Mouse (Mus musculus) E14TG2a.4 (cell line): ENCODE data around the gene Arhgap33.

ENCODE experiments used
- H3K27me3 ChIP-seq: 2 replicates; pipeline ENCODE4 v1.6.1; 2014; ENCODE audit warnings: low read length, control low read depth; ENCODE audit not compliant: insufficient read depth
- H3K36me3 ChIP-seq: 2 replicates; pipeline ENCODE4 v1.6.1; 2014; ENCODE audit warnings: low read length, control low read depth; ENCODE audit not compliant: insufficient read depth
- H3K4me1 ChIP-seq: replicated peaks from 2 replicates; pipeline ENCODE4 v1.6.1; 2014; ENCODE audit warnings: low read depth, low read length, control low read depth
- H3K4me3 ChIP-seq: replicated peaks from 2 replicates; pipeline ENCODE4 v1.5.1; 2014; ENCODE audit warnings: mild to moderate bottlenecking, low read length
- H3K9me3 ChIP-seq: 2 replicates; pipeline ENCODE4 v1.6.1; 2014; ENCODE audit warnings: low read length, control low read depth
- CTCF ChIP-seq: conservative IDR thresholded peaks from 2 replicates; pipeline ENCODE4 v1.5.1; 2014; ENCODE audit warnings: low read length
- NANOG ChIP-seq: IDR thresholded peaks from 2 replicates; pipeline ENCODE4 v1.6.1; 2014; ENCODE audit warnings: borderline replicate concordance, low read length, mixed read lengths
- POU5F1 ChIP-seq: IDR thresholded peaks from 2 replicates; pipeline ENCODE4 v1.6.1; 2014; ENCODE audit warnings: low read length, borderline replicate concordance

The Arhgap33 gene

DNA sequence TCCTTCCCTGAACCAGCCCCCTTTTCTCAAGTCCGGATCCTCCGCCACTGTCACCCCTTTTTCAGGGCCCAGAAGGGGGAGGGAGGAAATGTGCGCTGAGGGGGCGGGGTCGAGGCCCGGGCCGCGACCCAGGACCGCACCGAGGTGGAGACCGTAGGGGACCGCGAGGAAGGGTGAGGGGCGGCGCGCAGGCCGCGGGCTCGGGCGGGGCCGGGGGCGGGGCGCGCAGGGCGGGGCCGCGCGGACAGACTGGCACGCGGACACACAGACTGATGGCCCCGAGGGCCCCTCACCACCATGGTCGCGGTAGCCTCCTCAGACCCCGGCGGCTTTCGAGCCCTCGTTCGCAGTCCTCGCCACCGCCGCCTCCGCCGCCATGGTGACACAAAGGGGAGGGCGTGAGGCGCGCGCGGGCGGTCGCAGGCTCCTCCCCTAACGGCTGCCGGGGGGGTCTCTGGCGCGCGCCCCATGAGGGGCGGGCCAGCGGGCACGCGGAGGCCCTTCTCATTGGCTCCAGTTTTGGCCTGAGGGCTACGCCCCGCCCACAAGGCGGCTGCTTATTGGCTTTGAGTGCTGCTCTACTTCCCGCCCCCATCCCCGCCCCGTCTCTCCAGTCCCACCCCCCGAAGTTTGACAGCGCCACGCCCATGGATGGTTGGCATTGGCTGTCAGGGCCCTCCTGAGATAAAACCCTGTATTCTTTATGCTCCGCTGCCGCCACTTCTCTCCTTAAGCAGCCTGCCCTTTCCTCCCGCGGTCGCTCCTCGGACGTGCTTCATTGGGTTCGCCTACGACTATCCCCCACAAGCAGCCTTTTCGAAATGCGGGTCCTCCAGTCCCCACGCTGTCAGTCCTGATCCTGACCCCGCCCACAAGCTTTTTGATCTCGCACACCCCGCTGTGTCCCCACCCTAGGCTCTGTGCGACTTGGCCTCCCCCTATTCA, at the start of gene Arhgap33:
Gene Arhgap33 (minus strand): TSS at position 428 of the 945 bp plus-strand sequence.
- Histone ChIP-seq H3K4me1 (peaks cover 27% of the 10 kb centered on the region), H3K36me3 (peaks cover 24% of the 10 kb centered on the region), H3K9me3 (peaks cover 14% of the 10 kb centered on the region), H3K27me3 (peaks cover 56% of the 10 kb centered on the region), H3K4me3 (peak within 1 kb of the TSS; percentile 85)
- no peak for TF ChIP-seq NANOG
- TF ChIP-seq CTCF, result no peak
- TF ChIP-seq POU5F1, result no peak

DNA sequence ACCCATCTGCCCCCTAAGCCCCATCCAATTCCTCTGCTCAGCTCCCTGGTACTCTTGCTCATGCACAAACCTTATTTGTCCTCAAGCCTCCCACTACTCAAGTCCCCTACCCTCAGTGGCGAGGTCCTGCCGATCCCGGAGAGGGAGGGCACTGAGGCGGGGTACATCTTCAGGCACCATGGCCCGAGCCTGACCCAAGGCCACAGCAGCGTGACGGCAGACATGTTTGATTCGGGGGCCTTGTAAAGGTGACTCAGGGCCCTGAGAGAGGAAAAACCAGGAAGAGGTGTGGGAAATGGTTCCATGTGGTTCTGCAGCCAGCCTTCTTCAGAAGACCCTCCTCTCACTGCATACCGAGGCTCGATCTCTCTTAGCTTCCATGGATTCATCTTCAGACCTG, 49.5 kb upstream of the Arhgap33 start:
- TF ChIP-seq NANOG (no peak), CTCF (no peak), POU5F1 (no peak)
- Histone ChIP-seq H3K36me3 (peaks cover 78% of the 10 kb centered on the region), H3K9me3 (no peaks in the 10 kb centered on the region), H3K27me3 (no peaks in the 10 kb centered on the region), H3K4me3 (no peak overlapping the region), H3K4me1 (peaks cover 64% of the 10 kb centered on the region)

DNA sequence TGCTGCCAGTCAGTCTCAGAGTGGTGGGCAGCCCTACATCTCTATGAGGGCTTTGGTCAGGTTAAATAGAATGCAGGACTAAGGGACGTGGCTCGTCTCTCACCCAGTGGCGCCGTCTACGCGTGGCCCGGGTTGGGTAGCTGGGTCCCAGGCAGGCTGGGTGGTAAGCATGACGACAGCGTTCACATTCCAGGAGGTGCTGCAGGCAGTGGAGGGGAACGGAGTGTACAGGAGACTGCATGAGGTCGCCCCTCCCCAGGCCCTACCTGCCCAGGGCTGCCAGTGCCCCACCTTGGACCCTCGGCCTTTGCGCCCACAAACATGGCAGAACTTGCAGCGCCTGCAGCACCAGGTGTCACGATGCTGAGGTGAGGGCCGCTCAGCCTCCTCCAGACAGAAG, 46.7 kb upstream of the Arhgap33 start:
- Histone ChIP-seq H3K4me3 (no peak overlapping the region), H3K4me1 (peaks cover 50% of the 10 kb centered on the region), H3K9me3 (no peaks in the 10 kb centered on the region), H3K27me3 (no peaks in the 10 kb centered on the region), H3K36me3 (peaks cover 100% of the 10 kb centered on the region)
- TF ChIP-seq CTCF, result no peak
- TF ChIP-seq NANOG, result no peak

DNA sequence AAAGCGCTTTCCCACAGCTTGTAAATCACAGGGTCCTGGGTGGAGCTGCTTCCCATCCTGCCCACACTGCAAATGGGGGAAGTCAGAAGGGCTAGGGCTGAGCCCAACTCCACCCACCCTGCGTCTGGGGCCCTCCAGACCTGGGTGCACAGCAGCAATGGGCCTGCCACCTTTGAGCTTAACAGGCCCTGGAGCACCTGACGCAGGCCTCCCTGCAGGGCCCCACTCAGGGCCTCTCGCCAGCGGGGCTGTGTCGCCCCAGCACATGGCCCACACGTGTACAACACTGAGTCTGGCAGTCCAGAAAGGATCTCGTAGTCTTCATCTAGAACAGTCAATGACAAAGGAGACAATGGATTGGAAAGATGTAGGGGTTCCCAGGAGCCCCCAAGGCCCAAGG, 45.1 kb upstream of the Arhgap33 start:
- H3K36me3 ChIP-seq, result peaks cover 100% of the 10 kb centered on the region
- H3K4me3 ChIP-seq, result no peak overlapping the region
- H3K4me1 ChIP-seq, result peaks cover 35% of the 10 kb centered on the region
- no peaks in the 10 kb centered on the region for H3K27me3 ChIP-seq
- no peaks in the 10 kb centered on the region for H3K9me3 ChIP-seq
- TF ChIP-seq NANOG (no peak), CTCF (no peak), POU5F1 (no peak)

DNA sequence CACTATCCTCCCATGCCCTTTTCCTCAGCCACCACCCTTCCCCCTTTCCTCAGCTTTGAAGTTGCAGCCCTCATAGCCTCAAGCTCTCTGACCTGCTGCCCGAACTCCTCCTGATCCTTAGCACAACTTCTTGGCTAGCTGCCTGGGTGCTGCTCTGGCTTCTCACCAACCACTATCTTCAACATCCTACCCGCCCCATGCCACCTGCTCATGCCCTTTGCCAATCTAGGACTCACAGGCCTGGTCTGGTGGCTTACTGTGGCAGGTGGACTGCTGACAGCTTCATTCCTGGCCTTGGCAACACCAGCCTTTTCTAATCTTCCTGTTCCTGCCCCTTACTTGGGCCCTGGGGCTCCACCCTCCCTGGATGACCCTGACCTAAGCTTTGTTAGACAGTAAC, 38.1 kb upstream of the Arhgap33 start:
- TF ChIP-seq POU5F1, result no peak
- no peak for TF ChIP-seq CTCF
- no peak for TF ChIP-seq NANOG
- no peaks in the 10 kb centered on the region for H3K27me3 ChIP-seq
- H3K4me3 ChIP-seq, result no peak overlapping the region
- H3K36me3 ChIP-seq, result peaks cover 100% of the 10 kb centered on the region
- peaks cover 14% of the 10 kb centered on the region for H3K4me1 ChIP-seq
- H3K9me3 ChIP-seq, result no peaks in the 10 kb centered on the region

DNA sequence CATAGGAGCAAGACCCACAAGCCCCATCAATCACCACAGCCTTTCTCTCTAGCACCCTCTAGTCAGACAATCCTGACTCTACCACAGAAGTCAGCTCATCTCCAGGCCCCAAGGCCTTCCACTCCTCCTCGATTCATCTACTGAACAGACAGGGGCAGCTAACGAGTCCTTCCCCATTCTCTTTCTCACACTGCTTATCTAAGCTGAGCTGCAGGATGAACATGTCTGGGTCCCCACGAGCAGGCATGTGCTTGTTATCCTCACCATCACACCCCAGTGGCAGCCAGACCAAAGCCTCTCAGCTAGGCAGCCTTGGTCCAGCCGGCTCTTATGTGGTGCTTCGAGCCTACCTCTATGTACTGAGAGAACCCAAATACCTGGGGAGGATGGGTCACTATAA, 37.5 kb upstream of the Arhgap33 start:
- H3K27me3 ChIP-seq, result no peaks in the 10 kb centered on the region
- peaks cover 17% of the 10 kb centered on the region for H3K4me1 ChIP-seq
- H3K4me3 ChIP-seq, result no peak overlapping the region
- H3K36me3 ChIP-seq, result peaks cover 98% of the 10 kb centered on the region
- no peaks in the 10 kb centered on the region for H3K9me3 ChIP-seq
- TF ChIP-seq POU5F1 (no peak), NANOG (no peak), CTCF (no peak)

DNA sequence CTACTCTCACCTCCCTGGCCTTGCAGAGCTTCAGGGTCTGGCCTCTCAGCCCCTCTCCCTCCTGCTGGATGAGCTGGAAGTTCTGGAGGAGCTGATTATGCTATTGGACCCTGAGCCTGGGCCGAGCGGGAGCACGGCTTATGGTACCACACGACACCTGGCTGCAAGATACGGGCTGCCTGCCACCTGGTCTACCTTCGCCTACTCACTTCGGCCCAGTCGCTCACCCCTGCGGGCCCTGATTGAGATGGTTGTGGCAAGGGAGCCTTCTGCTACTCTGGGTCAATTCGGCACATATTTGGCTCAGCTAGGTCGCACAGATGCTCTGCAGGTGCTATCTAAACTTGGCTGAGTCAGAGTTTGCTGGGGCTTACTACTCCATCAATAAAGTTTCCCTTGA, 32.7 kb upstream of the Arhgap33 start:
- Histone ChIP-seq H3K27me3 (no peaks in the 10 kb centered on the region), H3K4me1 (peaks cover 46% of the 10 kb centered on the region), H3K36me3 (peaks cover 82% of the 10 kb centered on the region), H3K4me3 (peak overlapping the region; percentile 1; the same call in 1 of the 2 replicates), H3K9me3 (no peaks in the 10 kb centered on the region)
- TF ChIP-seq POU5F1 (no peak), NANOG (no peak), CTCF (no peak)

DNA sequence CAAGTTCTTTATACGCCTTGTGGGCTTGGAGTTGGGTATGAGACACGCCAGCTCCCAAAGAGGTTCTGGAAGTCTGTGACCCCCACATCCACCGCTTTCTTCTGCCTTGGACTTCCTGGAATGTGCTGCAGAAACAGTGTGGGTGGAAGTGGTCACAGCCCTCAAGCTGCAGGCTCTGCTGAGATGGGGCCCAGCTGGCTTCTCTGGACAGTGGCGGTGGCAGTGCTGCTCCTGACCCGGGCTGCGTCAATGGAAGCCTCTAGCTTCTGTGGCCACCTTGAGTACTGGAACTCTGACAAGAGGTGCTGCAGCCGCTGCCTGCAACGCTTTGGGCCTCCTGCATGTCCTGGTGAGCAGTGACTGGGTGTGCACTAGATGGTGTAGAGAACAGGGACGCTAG, 31.2 kb upstream of the Arhgap33 start:
- Histone ChIP-seq H3K36me3 (peaks cover 72% of the 10 kb centered on the region), H3K4me1 (peaks cover 59% of the 10 kb centered on the region), H3K4me3 (peak overlapping the region; percentile 53; the same call in 1 of the 2 replicates), H3K9me3 (no peaks in the 10 kb centered on the region), H3K27me3 (no peaks in the 10 kb centered on the region)
- TF ChIP-seq CTCF, result no peak
- no peak for TF ChIP-seq POU5F1
- no peak for TF ChIP-seq NANOG
